Mouse (Mus musculus) bone marrow macrophage, adult 2 months (primary cell): ENCODE results near the gene Irak3.
"Not testable (repeated sequence)": the region's sequence is repeated elsewhere in the genome, so short reads cannot be mapped to it uniquely, and the experiment has no call there.

ENCODE experiments used
- CTCF ChIP-seq: IDR thresholded peaks from 2 replicates; pipeline ENCODE4 v1.5.1; 2012; ENCODE audit warnings: low read depth, mild to moderate bottlenecking, low read length, moderate library complexity
- POLR2A ChIP-seq: IDR thresholded peaks from 2 replicates; pipeline ENCODE4 v1.6.1; 2012; ENCODE audit warnings: mild to moderate bottlenecking, low read depth, low read length, borderline replicate concordance

- not testable (repeated sequence) for TF ChIP-seq CTCF, POLR2A
These were observed 15.2 kb upstream of the Irak3 start for GRCm38 (mm10) chr10:120217099-120217498.
